Mouse (Mus musculus) midbrain, embryonic 14.5 days (tissue): ENCODE measurements around the gene R3hdm4. TPM values are rescaled to one million over a fixed set of nuclear protein-coding genes. Genes with fewer than 3 reads are reported as not detected.

Experiments used
- ATAC-seq: fragments of 200-750 bp; cut with Nextera tagmentation; 2 replicates; pipeline ENCODE4 v1.8.0; 2017; ENCODE audit warnings: moderate number of reproducible peaks, moderate library complexity; ENCODE audit not compliant: low FRiP score, low TSS enrichment
- DNase-seq: peaks from one replicate; pipeline ENCODE4 v3.0.0-alpha.2; 2015
- H3K27ac ChIP-seq: fragments of 300-500 bp; sonication (generic); replicated peaks from 2 replicates; pipeline ENCODE4 v1.5.1; 2014; ENCODE audit warnings: mild to moderate bottlenecking, low read depth, low read length, moderate library complexity
- H3K27me3 ChIP-seq: fragments of 300-500 bp; sonication (generic); 2 replicates; pipeline ENCODE4 v1.6.1; 2014; ENCODE audit warnings: low read length, control low read depth, mixed read lengths; ENCODE audit not compliant: control insufficient read depth, insufficient read depth
- H3K36me3 ChIP-seq: fragments of 300-500 bp; sonication (generic); 2 replicates; pipeline ENCODE4 v1.6.1; 2014; ENCODE audit warnings: low read length, control low read depth; ENCODE audit not compliant: control insufficient read depth, insufficient read depth
- H3K4me1 ChIP-seq: fragments of 300-500 bp; sonication (generic); 2 replicates; pipeline ENCODE4 v1.6.1; 2014; ENCODE audit warnings: mild to moderate bottlenecking, antibody characterized with exemption, low read length, control low read depth; ENCODE audit not compliant: control insufficient read depth, insufficient read depth
- H3K4me2 ChIP-seq: fragments of 300-500 bp; sonication (generic); 2 replicates; pipeline ENCODE4 v1.6.1; 2014; ENCODE audit warnings: mild to moderate bottlenecking, low read length, moderate library complexity
- H3K4me3 ChIP-seq: fragments of 300-500 bp; sonication (generic); replicated peaks from 2 replicates; pipeline ENCODE4 v1.5.1; 2014; ENCODE audit warnings: low read depth, low read length
- H3K9ac ChIP-seq: fragments of 300-500 bp; sonication (generic); replicated peaks from 2 replicates; pipeline ENCODE4 v1.6.1; 2014; ENCODE audit warnings: mild to moderate bottlenecking, low read length, moderate library complexity
- H3K9me3 ChIP-seq: fragments of 300-500 bp; sonication (generic); 2 replicates; pipeline ENCODE4 v1.6.1; 2016; ENCODE audit warnings: low read length, control low read depth, mixed read lengths; ENCODE audit not compliant: control insufficient read depth
- WGBS: fragments of 180-500 bp; shearing (Covaris S2); extraction: QIAGEN DNeasy Blood & Tissue Kit; methylation state at CpG from one replicate; pipeline ENCODE4 v1.1.7; 2014; 5-methylcytosine and 5-hydroxymethylcytosine counted together
- polyA plus RNA-seq: library from polyadenylated mRNA; unstranded; fragments of >200 nt; fragmentation: Nextera tagmentation; extraction: Ambion mirVana; gene quantifications from 2 replicates; pipeline ENCODE4 v1.2.1, GENCODE M21; 2014

The R3hdm4 gene
- polyA plus RNA-seq, 1 experiment from 2014 or later = 220 TPM

DNA sequence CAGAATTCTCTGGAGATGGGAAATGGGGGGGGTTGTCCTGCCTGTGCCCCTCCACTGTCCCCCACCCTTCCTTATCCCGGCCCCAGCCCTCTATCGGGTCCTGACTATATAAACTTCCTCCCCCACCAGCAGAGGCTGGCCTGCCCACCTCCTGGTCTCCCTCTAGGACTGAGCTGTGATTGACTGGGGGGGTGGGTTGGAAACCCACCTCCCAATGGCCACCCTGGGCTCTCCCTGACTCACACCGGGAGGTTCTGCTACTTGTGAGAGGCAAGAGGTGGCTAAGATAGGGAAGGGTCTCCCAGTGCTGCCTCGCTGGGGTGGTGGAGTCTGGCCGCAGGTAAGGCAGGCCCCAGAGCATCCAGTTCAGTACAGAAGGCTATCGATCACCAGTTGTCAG is 26.5 kb upstream of the R3hdm4 start:
- peaks cover 36% of the 10 kb centered on the region for H3K36me3 ChIP-seq
- no peak overlapping the region for H3K9ac ChIP-seq

GRCm38 (mm10) chr10:79946752-79947322 is 25.8 kb upstream of the R3hdm4 start:
- Histone ChIP-seq H3K4me2 (no peak overlapping the region), H3K4me3 (no peak overlapping the region), H3K9ac (0 out of 2 replicates have a peak overlapping the region, but pooled peaks have one; percentile 12), H3K36me3 (peaks cover 33% of the 10 kb centered on the region), H3K4me1 (0 out of 2 replicates have a peak, but pooled peaks cover 6% of the 10 kb centered on the region), H3K9me3 (no peaks in the 10 kb centered on the region), H3K27ac (no peak overlapping the region), H3K27me3 (no peaks in the 10 kb centered on the region)
- ATAC-seq (no peak), DNase-seq (no peak)
- 25% methylated on average over 7 of the region's 7 CpGs for WGBS

More for the DNA sequence above, 26.5 kb upstream of the R3hdm4 start:
- H3K9me3 ChIP-seq = no peaks in the 10 kb centered on the region
- H3K27ac ChIP-seq = no peak overlapping the region
- H3K4me1 ChIP-seq = 0 out of 2 replicates have a peak, but pooled peaks cover 6% of the 10 kb centered on the region
- no peak overlapping the region for H3K4me3 ChIP-seq
- H3K27me3 ChIP-seq = no peaks in the 10 kb centered on the region
- no peak for DNase-seq
- ATAC-seq = no peak
- WGBS = 88% methylated on average over 6 of the region's 6 CpGs
- H3K4me2 ChIP-seq = no peak overlapping the region

GRCm38 (mm10) chr10:79945507-79946234 is 24.7 kb upstream of the R3hdm4 start:
- Histone ChIP-seq H3K9ac (no peak overlapping the region; the same call in 1 of the 2 replicates), H3K27ac (no peak overlapping the region)
- 17% methylated on average over 16 of the region's 16 CpGs for WGBS

GRCm38 (mm10) chr10:79943471-79943901 is 22.5 kb upstream of the R3hdm4 start:
- H3K4me2 ChIP-seq = no peak overlapping the region
- no peaks in the 10 kb centered on the region for H3K27me3 ChIP-seq
- 88% methylated on average over 9 of the region's 9 CpGs for whole genome bisulfite sequencing
- no peak for ATAC-seq
- no peaks in the 10 kb centered on the region for H3K9me3 ChIP-seq
- 0 out of 2 replicates have a peak, but pooled peaks cover 6% of the 10 kb centered on the region for H3K4me1 ChIP-seq
- peaks cover 9% of the 10 kb centered on the region; the same call in 1 of the 2 replicates for H3K36me3 ChIP-seq
- H3K27ac ChIP-seq = no peak overlapping the region
- DNase-seq = no peak
- H3K9ac ChIP-seq = no peak overlapping the region
- no peak overlapping the region for H3K4me3 ChIP-seq

More at GRCm38 (mm10) chr10:79945507-79946234, 24.7 kb upstream of the R3hdm4 start:
- Histone ChIP-seq H3K4me3 (no peak overlapping the region), H3K36me3 (peaks cover 23% of the 10 kb centered on the region), H3K4me2 (no peak overlapping the region), H3K4me1 (0 out of 2 replicates have a peak, but pooled peaks cover 6% of the 10 kb centered on the region), H3K27me3 (no peaks in the 10 kb centered on the region), H3K9me3 (no peaks in the 10 kb centered on the region)
- DNase-seq = peak; percentile 47
- 0 out of 2 replicates have a peak, but pooled peaks have one; percentile 58 for ATAC-seq

DNA sequence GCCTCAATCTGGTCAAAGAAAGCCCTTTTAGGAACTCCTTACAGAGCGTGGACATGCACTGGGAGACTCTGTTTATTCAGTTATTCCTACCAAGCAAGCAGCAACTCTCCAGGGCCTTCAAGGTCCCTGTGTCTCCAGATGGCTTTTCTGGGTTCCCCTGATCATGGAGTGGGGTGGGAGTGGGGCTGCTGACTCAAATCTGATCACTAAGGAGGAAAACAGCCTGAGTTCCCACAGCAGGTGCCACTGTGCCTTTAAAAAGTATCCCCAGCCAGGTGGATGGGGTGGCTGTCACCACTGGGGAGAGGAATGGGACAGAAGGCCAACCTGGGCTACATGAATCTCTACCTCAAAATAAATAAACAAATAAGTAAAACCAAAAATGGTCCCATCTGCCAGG is 22.0 kb upstream of the R3hdm4 start:
- H3K36me3 ChIP-seq = peaks cover 8% of the 10 kb centered on the region; the same call in 1 of the 2 replicates
- DNase-seq (no peak), ATAC-seq (no peak)
- H3K9me3 ChIP-seq = no peaks in the 10 kb centered on the region
- no peak overlapping the region for H3K9ac ChIP-seq
- H3K4me1 ChIP-seq = 0 out of 2 replicates have a peak, but pooled peaks cover 6% of the 10 kb centered on the region
- H3K27me3 ChIP-seq = no peaks in the 10 kb centered on the region
- no peak overlapping the region for H3K4me3 ChIP-seq
- H3K4me2 ChIP-seq = no peak overlapping the region
- H3K27ac ChIP-seq = no peak overlapping the region
- WGBS = 82% methylated on average over 1 of the region's 1 CpGs

DNA sequence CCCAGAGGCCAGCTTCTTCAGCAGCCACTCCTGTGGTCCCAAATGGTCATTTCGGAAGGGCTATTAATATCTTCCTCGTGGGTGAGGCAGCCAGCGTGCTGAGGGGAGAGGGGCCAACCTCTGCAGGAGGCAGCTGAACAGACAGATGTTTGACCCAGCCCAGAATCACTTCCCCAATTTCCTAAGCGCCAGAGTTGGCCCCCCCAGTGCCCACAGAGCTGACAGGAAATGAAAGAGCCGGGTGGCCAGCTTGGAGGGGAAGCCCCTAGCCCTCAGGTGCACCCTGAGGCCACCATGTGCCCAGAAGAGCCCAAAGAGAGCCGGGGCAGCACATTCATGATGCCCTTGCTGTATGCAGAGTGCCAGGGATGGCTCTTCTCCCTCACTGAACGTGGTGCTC is 19.7 kb upstream of the R3hdm4 start:
- DNase-seq (no peak), ATAC-seq (no peak)
- H3K4me3 ChIP-seq = no peak overlapping the region
- H3K9me3 ChIP-seq = no peaks in the 10 kb centered on the region
- peaks cover 8% of the 10 kb centered on the region; the same call in 1 of the 2 replicates for H3K36me3 ChIP-seq
- H3K4me2 ChIP-seq = no peak overlapping the region
- 79% methylated on average over 7 of the region's 7 CpGs for WGBS
- no peak overlapping the region for H3K9ac ChIP-seq
- H3K4me1 ChIP-seq = 0 out of 2 replicates have a peak, but pooled peaks cover 7% of the 10 kb centered on the region
- H3K27me3 ChIP-seq = no peaks in the 10 kb centered on the region
- no peak overlapping the region for H3K27ac ChIP-seq

- DNase-seq = no peak
- WGBS = 39% methylated on average over 11 of the region's 11 CpGs
- no peak overlapping the region for H3K4me2 ChIP-seq
- H3K36me3 ChIP-seq = peaks cover 21% of the 10 kb centered on the region
- no peaks in the 10 kb centered on the region for H3K27me3 ChIP-seq
- H3K4me1 ChIP-seq = 0 out of 2 replicates have a peak, but pooled peaks cover 8% of the 10 kb centered on the region
- H3K9me3 ChIP-seq = no peaks in the 10 kb centered on the region
- no peak overlapping the region for H3K4me3 ChIP-seq
- H3K9ac ChIP-seq = no peak overlapping the region
- no peak overlapping the region for H3K27ac ChIP-seq
- ATAC-seq = no peak
These were observed 16.9 kb upstream of the R3hdm4 start for GRCm38 (mm10) chr10:79937775-79938526.

DNA sequence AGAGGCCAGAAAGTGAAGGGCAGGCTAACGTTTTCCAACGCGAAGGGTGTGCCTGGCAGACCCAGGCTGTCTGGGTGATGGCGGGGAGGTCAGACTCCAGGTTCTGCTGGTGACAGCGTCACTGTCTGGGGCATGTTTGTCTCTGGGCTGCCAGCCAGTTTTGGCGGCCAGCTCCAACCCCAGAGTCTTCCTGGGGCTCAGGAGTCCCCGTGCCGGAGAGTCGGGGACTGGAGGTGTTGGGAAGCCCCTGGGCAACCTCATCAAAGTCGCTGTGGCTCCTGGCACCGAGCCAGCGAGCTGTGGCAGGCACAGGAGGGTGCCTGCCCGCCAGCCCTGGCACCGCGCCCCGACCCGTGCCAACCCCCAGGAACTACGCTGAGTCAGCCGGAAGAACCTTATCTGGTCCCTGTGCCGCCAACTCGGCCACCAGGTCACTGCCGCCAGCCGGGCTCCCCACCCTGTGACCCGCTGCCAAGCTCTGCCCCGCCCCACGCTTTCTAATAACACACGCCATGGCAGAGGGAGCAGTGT is 16.0 kb upstream of the R3hdm4 start:
- H3K9ac ChIP-seq = no peak overlapping the region
- ATAC-seq (no peak), DNase-seq (no peak)
- H3K4me1 ChIP-seq = 0 out of 2 replicates have a peak, but pooled peaks cover 8% of the 10 kb centered on the region
- H3K4me3 ChIP-seq = no peak overlapping the region
- 66% methylated on average over 27 of the region's 27 CpGs for WGBS
- H3K27ac ChIP-seq = 0 out of 2 replicates have a peak overlapping the region, but pooled peaks have one; percentile 13
- H3K36me3 ChIP-seq = peaks cover 30% of the 10 kb centered on the region
- no peak overlapping the region for H3K4me2 ChIP-seq
- no peaks in the 10 kb centered on the region for H3K27me3 ChIP-seq
- no peaks in the 10 kb centered on the region for H3K9me3 ChIP-seq
